Mouse (Mus musculus) C2C12 (cell line): ENCODE data around the gene Apoc1.

Source experiments
- CTCF ChIP-seq: IDR thresholded peaks from one replicate; pipeline ENCODE4 v1.5.1; 2011; ENCODE audit not compliant: control insufficient read depth, insufficient read depth, insufficient read length
- FOSL1 ChIP-seq: IDR thresholded peaks from one replicate; pipeline ENCODE4 v1.8.0; 2011; ENCODE audit warnings: mild to moderate bottlenecking, low read length; ENCODE audit not compliant: poor library complexity, insufficient read depth, severe bottlenecking
- MAX ChIP-seq: IDR thresholded peaks from one replicate; pipeline ENCODE4 v1.6.1; 2011; ENCODE audit warnings: mild to moderate bottlenecking, control low read depth
- USF1 ChIP-seq: IDR thresholded peaks from one replicate; pipeline ENCODE4 v1.6.1; 2011; ENCODE audit warnings: low read depth, mild to moderate bottlenecking, control low read depth, moderate library complexity

DNA sequence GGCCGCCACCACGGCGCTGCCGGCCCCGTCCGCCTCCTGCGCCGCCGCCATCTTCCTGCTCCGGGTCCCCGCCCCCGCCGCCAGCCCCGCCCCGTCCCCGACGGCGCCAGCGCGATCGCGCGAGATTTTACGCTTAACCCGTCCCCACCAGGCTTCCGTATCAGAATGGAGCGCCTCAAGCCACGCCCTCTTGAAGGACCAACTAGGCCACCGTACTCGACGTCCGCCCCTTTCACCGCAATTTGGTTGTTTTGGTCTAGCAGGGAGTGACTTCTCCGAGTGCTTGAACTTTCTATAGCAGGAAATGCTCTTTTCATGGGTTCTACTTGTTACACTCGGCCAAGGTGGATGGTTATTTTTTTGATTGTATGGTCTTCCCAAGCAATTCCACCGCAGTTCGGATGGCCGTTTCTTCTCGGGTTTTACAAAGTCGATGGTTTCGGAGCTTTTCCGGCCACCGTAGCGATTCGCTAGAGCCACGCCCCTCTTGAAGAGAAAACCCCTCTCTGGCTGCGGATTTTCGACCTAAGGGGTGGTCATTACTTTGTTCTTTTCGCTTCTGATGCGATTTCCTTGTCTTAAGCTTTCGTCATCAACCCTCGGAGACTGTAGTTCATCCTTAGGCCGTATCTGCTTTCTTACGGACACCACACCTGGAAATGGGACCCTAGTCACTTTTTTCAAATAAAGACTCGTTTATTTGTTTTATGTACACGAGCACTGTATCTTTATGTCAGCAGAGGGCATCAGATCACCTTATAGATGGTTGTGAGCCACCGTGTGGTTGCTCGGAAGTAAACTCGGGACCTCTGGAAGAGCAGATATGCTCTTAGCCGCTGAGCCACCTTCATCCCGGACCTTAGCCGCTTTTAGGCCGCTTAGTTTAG lies 27.3 kb downstream of the Apoc1 start, which contains the start of gene Clptm1:
- TF ChIP-seq CTCF: no peak
- TF ChIP-seq MAX: no peak
- no peak for TF ChIP-seq FOSL1
- TF ChIP-seq USF1: no peak
